Mouse (Mus musculus): ENCODE measurements around the gene Zfp365.
A peak's percentile ranks its signal among the peaks of the same experiment; 100 is the strongest.

DNA sequence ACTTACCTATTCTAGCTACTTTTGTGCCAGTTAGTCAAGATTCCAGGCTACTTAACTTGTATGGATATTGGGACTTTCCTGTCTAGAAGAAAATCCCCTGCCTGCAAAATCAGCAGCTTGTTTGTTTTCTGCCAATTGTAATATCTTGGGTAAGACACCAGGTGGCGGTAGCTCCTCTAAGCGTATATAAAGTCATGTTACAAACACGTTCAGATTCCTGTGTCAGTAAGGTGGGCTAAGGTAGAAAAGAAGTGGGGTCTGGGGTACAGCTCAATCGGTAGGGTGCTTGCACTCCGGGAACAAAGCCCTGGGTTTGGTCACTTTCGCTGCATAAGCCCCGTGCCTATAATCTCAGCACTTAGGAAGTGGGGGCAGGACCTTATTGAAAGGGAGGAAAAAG lies 50.1 kb downstream of the Zfp365 start:
- peak; percentile 38; the same call in 1 of the 2 replicates for TF ChIP-seq CTCF (conservative IDR thresholded peaks at IDR 0.05; ENCODE audit: insufficient read depth, insufficient read length, low read depth, low read length)
- no peak for TF ChIP-seq POLR2A (IDR thresholded peaks at IDR 0.05; ENCODE audit: low read depth, low read length)

Data from kidney, adult 2 months (tissue).